Mouse (Mus musculus) MEL (cell line): Measurements from ENCODE around the gene Hprt. TPM values are rescaled to one million over a fixed set of nuclear protein-coding genes. Genes with fewer than 3 reads are reported as not detected.

Experiments used
- DNase-seq: peaks from one replicate; pipeline ENCODE4 v3.0.0; 2011; ENCODE audit warnings: low read depth, low spot score
- H3K27ac ChIP-seq: 2 replicates; pipeline ENCODE4 v1.5.1; 2012; ENCODE audit warnings: low read depth, mild to moderate bottlenecking, control low read depth, low read length, moderate library complexity; ENCODE audit not compliant: control insufficient read depth
- H3K27me3 ChIP-seq, 2 experiments: fragments of 150-350 bp in 1 of 2; sonication (generic) in 1 of 2; 2 replicates each; pipeline ENCODE4 v1.6.1; 2012; ENCODE audit warnings: low read length in 2 of 2, mild to moderate bottlenecking in 2 of 2, improper control_type of control experiment in 1 of 2, moderate library complexity in 1 of 2; ENCODE audit not compliant: insufficient read depth in 2 of 2, control insufficient read depth in 1 of 2
- H3K36me3 ChIP-seq, 2 experiments: 2 replicates each; pipeline ENCODE4 v1.6.1; 2012 to 2014; ENCODE audit warnings: low read length in 2 of 2, improper control_type of control experiment in 1 of 2, inconsistent platforms in 1 of 2, mild to moderate bottlenecking in 1 of 2; ENCODE audit not compliant: insufficient read depth in 2 of 2, control insufficient read depth in 1 of 2
- H3K4me1 ChIP-seq, 2 experiments: fragments of 150-350 bp in 1 of 2; sonication (generic) in 1 of 2; 2 replicates each; pipeline ENCODE4 v1.6.1; 2012; ENCODE audit warnings: low read length in 2 of 2, improper control_type of control experiment in 1 of 2, mild to moderate bottlenecking in 1 of 2; ENCODE audit not compliant: insufficient read depth in 2 of 2, control insufficient read depth in 1 of 2
- H3K4me3 ChIP-seq, 2 experiments: fragments of 150-350 bp in 1 of 2; sonication (generic) in 1 of 2; 2 replicates each; pipeline ENCODE4 v1.5.1; 2012; ENCODE audit warnings: low read depth in 2 of 2, low read length in 2 of 2, mild to moderate bottlenecking in 2 of 2, moderate library complexity in 2 of 2, control low read depth in 1 of 2, improper control_type of control experiment in 1 of 2; ENCODE audit not compliant: control insufficient read depth in 1 of 2, insufficient read depth in 1 of 2
- H3K79me2 ChIP-seq: 2 replicates; pipeline ENCODE4 v1.6.1; 2012; ENCODE audit warnings: mild to moderate bottlenecking, low read length, moderate library complexity; ENCODE audit not compliant: control insufficient read depth, poor library complexity, insufficient read depth
- H3K9ac ChIP-seq: 2 replicates; pipeline ENCODE4 v1.6.1; 2012; ENCODE audit warnings: low read depth, mild to moderate bottlenecking, control low read depth, low read length, moderate library complexity; ENCODE audit not compliant: control insufficient read depth, poor library complexity, severe bottlenecking
- H3K9me3 ChIP-seq: fragments of 150-350 bp; sonication (generic); replicated peaks from 2 replicates; pipeline ENCODE4 v1.6.1; 2012; ENCODE audit warnings: mild to moderate bottlenecking, low read length, improper control_type of control experiment, moderate library complexity; ENCODE audit not compliant: insufficient read depth
- BHLHE40 ChIP-seq: IDR thresholded peaks from 2 replicates; pipeline ENCODE4 v1.6.1; 2012; ENCODE audit warnings: low read depth, mild to moderate bottlenecking, inconsistent platforms, low read length, improper control_type of control experiment, borderline replicate concordance
- CHD2 ChIP-seq: IDR thresholded peaks from 2 replicates; pipeline ENCODE4 v1.6.1; 2011; ENCODE audit warnings: low read length, improper control_type of control experiment
- CTCF ChIP-seq, 3 experiments: IDR thresholded peaks in 2 of 3; conservative IDR thresholded peaks in 1 of 3; 2 replicates each; pipeline ENCODE4 v1.5.1; 2011 to 2012; ENCODE audit warnings: low read length in 3 of 3, low read depth in 2 of 3, mild to moderate bottlenecking in 2 of 3, improper control_type of control experiment in 1 of 3, inconsistent platforms in 1 of 3, mixed read lengths in 1 of 3, moderate library complexity in 1 of 3; ENCODE audit not compliant: control insufficient read depth in 1 of 3, insufficient read depth in 1 of 3, poor library complexity in 1 of 3, severe bottlenecking in 1 of 3
- E2F4 ChIP-seq: IDR thresholded peaks from 2 replicates; pipeline ENCODE4 v1.6.1; 2011; ENCODE audit warnings: low read depth, low read length, improper control_type of control experiment, borderline replicate concordance
- ELF1 ChIP-seq: IDR thresholded peaks from 2 replicates; pipeline ENCODE4 v1.6.1; 2014; ENCODE audit warnings: low read depth, mild to moderate bottlenecking, inconsistent platforms, low read length, improper control_type of control experiment, moderate library complexity
- GABPA ChIP-seq: IDR thresholded peaks from 2 replicates; pipeline ENCODE4 v1.6.1; 2012; ENCODE audit warnings: low read depth, mild to moderate bottlenecking, inconsistent platforms, low read length, improper control_type of control experiment, moderate library complexity
- JUND ChIP-seq: IDR thresholded peaks from 2 replicates; pipeline ENCODE4 v1.6.1; 2011; ENCODE audit warnings: low read depth, mild to moderate bottlenecking, improper control_type of control experiment, low read length
- MAZ ChIP-seq: IDR thresholded peaks from 2 replicates; pipeline ENCODE4 v1.6.1; 2012; ENCODE audit warnings: low read depth, mild to moderate bottlenecking, inconsistent platforms, low read length, improper control_type of control experiment
- MEF2A ChIP-seq: IDR thresholded peaks from 2 replicates; pipeline ENCODE4 v1.6.1; 2014; ENCODE audit warnings: low read depth, mild to moderate bottlenecking, inconsistent platforms, low read length, improper control_type of control experiment; ENCODE audit not compliant: poor library complexity, insufficient replicate concordance, severe bottlenecking; ENCODE audit errors: extremely low read depth
- MXI1 ChIP-seq: IDR thresholded peaks from 2 replicates; pipeline ENCODE4 v1.6.1; 2011; ENCODE audit warnings: mild to moderate bottlenecking, low read depth, low read length, improper control_type of control experiment
- MYB ChIP-seq: IDR thresholded peaks from 2 replicates; pipeline ENCODE4 v1.6.1; 2011; ENCODE audit warnings: mild to moderate bottlenecking, low read depth, low read length, improper control_type of control experiment
- MYC ChIP-seq: IDR thresholded peaks from 2 replicates; pipeline ENCODE4 v1.6.1; 2011; ENCODE audit warnings: low read depth, mild to moderate bottlenecking, low read length, improper control_type of control experiment, moderate library complexity
- NELFE ChIP-seq: IDR thresholded peaks from 2 replicates; pipeline ENCODE4 v1.6.1; 2011; ENCODE audit warnings: low read depth, low read length, improper control_type of control experiment
- NRF1 ChIP-seq: IDR thresholded peaks from 2 replicates; pipeline ENCODE4 v1.6.1; 2014; ENCODE audit warnings: low read depth, mild to moderate bottlenecking, inconsistent platforms, low read length, improper control_type of control experiment, moderate library complexity; ENCODE audit not compliant: poor library complexity, insufficient read depth, severe bottlenecking
- POLR2A ChIP-seq, 2 experiments: IDR thresholded peaks; 2 replicates each; pipeline ENCODE4 v1.6.1; 2011 to 2012; ENCODE audit warnings: low read length in 2 of 2, mild to moderate bottlenecking in 2 of 2, control low read depth in 1 of 2, improper control_type of control experiment in 1 of 2, low read depth in 1 of 2, moderate library complexity in 1 of 2; ENCODE audit not compliant: control insufficient read depth in 1 of 2, insufficient read depth in 1 of 2, poor library complexity in 1 of 2
- POLR2AphosphoS5 ChIP-seq: IDR thresholded peaks from 2 replicates; pipeline ENCODE4 v1.6.1; 2012; ENCODE audit warnings: low read depth, borderline replicate concordance, mild to moderate bottlenecking, inconsistent platforms, low read length, moderate library complexity, mixed read lengths
- RAD21 ChIP-seq: IDR thresholded peaks from 2 replicates; pipeline ENCODE4 v1.6.1; 2011; ENCODE audit warnings: mild to moderate bottlenecking, low read depth, low read length, improper control_type of control experiment
- RCOR1 ChIP-seq: IDR thresholded peaks from 2 replicates; pipeline ENCODE4 v1.6.1; 2012; ENCODE audit warnings: low read depth, mild to moderate bottlenecking, inconsistent platforms, low read length, improper control_type of control experiment
- SIN3A ChIP-seq: IDR thresholded peaks from 2 replicates; pipeline ENCODE4 v1.6.1; 2012; ENCODE audit warnings: low read length, improper control_type of control experiment, inconsistent platforms
- TAL1 ChIP-seq: IDR thresholded peaks from 2 replicates; pipeline ENCODE4 v1.6.1; 2012; ENCODE audit warnings: mild to moderate bottlenecking, inconsistent platforms, low read length, moderate library complexity, mixed read lengths
- TBP ChIP-seq: IDR thresholded peaks from 2 replicates; pipeline ENCODE4 v1.8.0; 2011; ENCODE audit warnings: low read depth, low read length, improper control_type of control experiment
- TCF12 ChIP-seq: IDR thresholded peaks from 2 replicates; pipeline ENCODE4 v1.6.1; 2014; ENCODE audit warnings: low read depth, mild to moderate bottlenecking, inconsistent platforms, low read length, improper control_type of control experiment, moderate library complexity
- USF2 ChIP-seq, 2 experiments: IDR thresholded peaks; 2 replicates each; pipeline ENCODE4 v1.6.1; 2011 to 2012; ENCODE audit warnings: improper control_type of control experiment in 2 of 2, low read length in 2 of 2, borderline replicate concordance in 1 of 2, inconsistent platforms in 1 of 2, low read depth in 1 of 2, mild to moderate bottlenecking in 1 of 2; ENCODE audit not compliant: insufficient read depth in 1 of 2
- ZNF384 ChIP-seq: IDR thresholded peaks from 2 replicates; pipeline ENCODE4 v1.6.1; 2012; ENCODE audit warnings: low read depth, mild to moderate bottlenecking, inconsistent platforms, low read length, improper control_type of control experiment
- polyA plus RNA-seq, 2 experiments: library from polyadenylated mRNA; stranded (reverse) in 1 of 2; unstranded in 1 of 2; fragments of >175 nt in 1 of 2; fragments of >200 nt in 1 of 2; gene quantifications; 2 replicates each; pipeline versions ENCODE4 v1.2.1 to v1.2.4; 2012; ENCODE audit warnings: low replicate concordance in 2 of 2, low read depth in 1 of 2; ENCODE audit not compliant: insufficient read length in 2 of 2, insufficient read depth in 1 of 2, missing spikeins in 1 of 2
- total RNA-seq: library from RNA; depleted of rRNA; stranded (reverse); fragments of 300-350 nt; gene quantifications from 2 replicates; pipeline ENCODE4 v1.2.3, GENCODE M21; 2012

Hprt gene
- total and polyA plus RNA-seq, 3 experiments = 113 to 117 TPM; not detected in 1

GRCm38 (mm10) chrX:53041006-53041405 is 53.1 kb downstream of the Hprt start:
- Histone ChIP-seq H3K4me3 (no peak overlapping the region), H3K79me2 (no peaks in the 10 kb centered on the region), H3K27ac (no peak overlapping the region)
- TF ChIP-seq ZNF384 (no peak), MYB (no peak), JUND (no peak), CTCF (IDR thresholded peaks at IDR 0.05 in 2 of 3, conservative IDR thresholded peaks at IDR 0.05 in 1 of 3; ENCODE audit: control insufficient read depth in 1 of 3, insufficient read depth in 1 of 3, low read depth in 2 of 3, low read length in 3 of 3, poor library complexity in 1 of 3, severe bottlenecking in 1 of 3) (no peak), GABPA (no peak), RCOR1 (no peak), MEF2A (no peak), E2F4 (no peak), POLR2A (IDR thresholded peaks at IDR 0.05; ENCODE audit: control insufficient read depth in 1 of 2, insufficient read depth in 1 of 2, low read depth in 1 of 2, low read length in 2 of 2, poor library complexity in 1 of 2) (no peak), TAL1 (no peak), CHD2 (no peak), POLR2AphosphoS5 (no peak), MXI1 (no peak), MAZ (no peak)
- TF ChIP-seq, all 39 proteins: peak for 0
- DNase-seq = no peak
- H3K9me3 ChIP-seq = no peaks in the 10 kb centered on the region
- H3K27me3 ChIP-seq = no peaks in the 10 kb centered on the region
- no peaks in the 10 kb centered on the region for H3K4me1 ChIP-seq
- H3K36me3 ChIP-seq = peaks cover 0 to 2% of the 10 kb centered on the region in 2 experiments; a peak in 1 of 4 replicates
- no peak overlapping the region for H3K9ac ChIP-seq

GRCm38 (mm10) chrX:53045187-53045903 is 57.4 kb downstream of the Hprt start:
- no peak for TF ChIP-seq NRF1
- TF ChIP-seq TBP = no peak
- TF ChIP-seq RAD21 = no peak
- no peak for TF ChIP-seq ELF1
- TF ChIP-seq POLR2AphosphoS5 = no peak
- TF ChIP-seq SIN3A = no peak
- no peak for TF ChIP-seq MAZ
- TF ChIP-seq USF2 (IDR thresholded peaks at IDR 0.05; ENCODE audit: borderline replicate concordance in 1 of 2, insufficient read depth in 1 of 2, low read depth in 1 of 2, low read length in 2 of 2) = no peak
- no peak for TF ChIP-seq CTCF (IDR thresholded peaks at IDR 0.05 in 2 of 3, conservative IDR thresholded peaks at IDR 0.05 in 1 of 3; ENCODE audit: control insufficient read depth in 1 of 3, insufficient read depth in 1 of 3, low read depth in 2 of 3, low read length in 3 of 3, poor library complexity in 1 of 3, severe bottlenecking in 1 of 3)
- TF ChIP-seq TCF12 = no peak
- TF ChIP-seq BHLHE40 = no peak
- TF ChIP-seq MYC = no peak
- no peak for TF ChIP-seq MYB
- no peak for TF ChIP-seq NELFE
- no peak for TF ChIP-seq JUND
- TF ChIP-seq TAL1 = no peak
- no peaks in the 10 kb centered on the region for H3K9me3 ChIP-seq
- DNase-seq = no peak
- H3K9ac ChIP-seq = no peak overlapping the region
- H3K4me1 ChIP-seq = no peaks in the 10 kb centered on the region
- no peaks in the 10 kb centered on the region for H3K27me3 ChIP-seq
- H3K4me3 ChIP-seq = no peak overlapping the region
- no peak overlapping the region for H3K27ac ChIP-seq
- H3K36me3 ChIP-seq = peaks cover 0 to 2% of the 10 kb centered on the region in 2 experiments; a peak in 1 of 4 replicates
- H3K79me2 ChIP-seq = no peaks in the 10 kb centered on the region
